Mouse (Mus musculus) gastrocnemius, postnatal 36 days (tissue): ENCODE measurements around the gene Pank3. TPM values are rescaled to one million over a fixed set of nuclear protein-coding genes. Genes with fewer than 3 reads are reported as not detected.
"Not testable (repeated sequence)": the region's sequence is repeated elsewhere in the genome, so short reads cannot be mapped to it uniquely, and the experiment has no call there.

Experiments used
- DNase-seq, 2 experiments: peaks; one replicate each; pipeline ENCODE4 v3.0.0; 2022
- intact Hi-C: fragments of 180-260 bp; cut with DNase I; formaldehyde crosslinking; loops from one replicate; pipeline ENCODE4 v1.15.1; 2025
- total RNA-seq, 2 experiments: library from RNA; stranded (reverse); gene quantifications; 2 replicates each; pipeline ENCODE4 v1.2.3; 2021

Pank3 gene
- total RNA-seq, 2 experiments from 2014 or later = 17.1 to 19.0 TPM

- no peak for DNase-seq
- intact Hi-C loops = loop anchor here (5.0 kb wide), 1 partner anchor 61 kb away; the partner anchor contains the start of gene Rars
These were observed 1.6 kb downstream of the Pank3 start for GRCm38 (mm10) chr11:35770741-35771504.

- no peak for DNase-seq
- intact Hi-C loops = no loop called here
These were observed 6.3 kb downstream of the Pank3 start for GRCm38 (mm10) chr11:35775606-35776005.

GRCm38 (mm10) chr11:35776452-35776851 is 7.2 kb downstream of the Pank3 start:
- no peak for DNase-seq
- intact Hi-C loops = no loop called here

GRCm38 (mm10) chr11:35780336-35780735 is 11.1 kb downstream of the Pank3 start:
- intact Hi-C loops = no loop called here

GRCm38 (mm10) chr11:35782444-35782843 is 13.2 kb downstream of the Pank3 start:
- DNase-seq = no peak
- intact Hi-C loops = no loop called here

More at GRCm38 (mm10) chr11:35780336-35780735, 11.1 kb downstream of the Pank3 start:
- no peak for DNase-seq

- DNase-seq = no peak
- intact Hi-C loops = no loop called here
These were observed 13.8 kb downstream of the Pank3 start for GRCm38 (mm10) chr11:35783038-35783437.

GRCm38 (mm10) chr11:35784002-35784401 is 14.7 kb downstream of the Pank3 start:
- intact Hi-C loops = no loop called here
- DNase-seq = no peak

- intact Hi-C loops = no loop called here
- no peak for DNase-seq
These were observed 15.3 kb downstream of the Pank3 start for GRCm38 (mm10) chr11:35784537-35784936.

GRCm38 (mm10) chr11:35788443-35788842 is 19.2 kb downstream of the Pank3 start:
- intact Hi-C loops = no loop called here
- no peak for DNase-seq

- intact Hi-C loops, DNase-seq: not testable (repeated sequence)
These were observed 23.5 kb downstream of the Pank3 start for GRCm38 (mm10) chr11:35792800-35793199.

GRCm38 (mm10) chr11:35797751-35798494 is 28.6 kb downstream of the Pank3 start:
- intact Hi-C loops = no loop called here

GRCm38 (mm10) chr11:35798495-35798820 is 29.2 kb downstream of the Pank3 start:
- intact Hi-C loops = no loop called here
- DNase-seq = no peak

More at GRCm38 (mm10) chr11:35797751-35798494, 28.6 kb downstream of the Pank3 start:
- no peak for DNase-seq

GRCm38 (mm10) chr11:35798874-35799273 is 29.6 kb downstream of the Pank3 start, which contains the start of gene Fbll1:
Fbll1 (minus strand) TSS chr11:35798884.
- no peak for DNase-seq
- intact Hi-C loops = no loop called here

GRCm38 (mm10) chr11:35801332-35801731 is 32.0 kb downstream of the Pank3 start:
- intact Hi-C loops = no loop called here
- no peak for DNase-seq

- DNase-seq = no peak
- intact Hi-C loops = no loop called here
These were observed 42.2 kb downstream of the Pank3 start for GRCm38 (mm10) chr11:35811458-35811857.

- DNase-seq = no peak
- intact Hi-C loops = no loop called here
These were observed 47.0 kb downstream of the Pank3 start for GRCm38 (mm10) chr11:35816316-35816715.

GRCm38 (mm10) chr11:35827714-35828113 is 58.4 kb downstream of the Pank3 start:
- DNase-seq = no peak
- intact Hi-C loops = no loop called here

GRCm38 (mm10) chr11:35832139-35832538 is 62.9 kb downstream of the Pank3 start:
- no peak for DNase-seq
- intact Hi-C loops = loop anchor here (5.0 kb wide), 1 partner anchor 60 kb away; no protein-coding TSS in a partner anchor

- intact Hi-C loops = loop anchor here (5.0 kb wide), 1 partner anchor 61 kb away; no protein-coding TSS in a partner anchor
- DNase-seq = no peak
These were observed 64.0 kb downstream of the Pank3 start for GRCm38 (mm10) chr11:35833270-35833669.

GRCm38 (mm10) chr11:35834022-35834760 is 64.9 kb downstream of the Pank3 start, which contains the start of gene Rars:
Rars (minus strand) TSS chr11:35834506.
- peak; percentile 87 to 92 for DNase-seq
- intact Hi-C loops = loop anchor here (5.0 kb wide), 1 partner anchor 62 kb away; no protein-coding TSS in a partner anchor
